Mouse (Mus musculus): ENCODE results near the gene Dnajb6. TPM values are rescaled to one million over a fixed set of nuclear protein-coding genes. Genes with fewer than 3 reads are reported as not detected.

The Dnajb6 gene
- polyA plus RNA-seq, 1 experiment, result 21.7 TPM

GRCm38 (mm10) chr5:29847494-29847893 lies 112.0 kb downstream of the Dnajb6 start:
- TF ChIP-seq POLR2A (IDR thresholded peaks at IDR 0.05; ENCODE audit: low read depth, low read length) (no peak), CTCF (IDR thresholded peaks at IDR 0.05; ENCODE audit: extremely low read depth, insufficient read length, insufficient replicate concordance, low read depth, low read length) (no peak)
- WGBS, result 85% methylated on average over 5 of the region's 5 CpGs
- H3K27me3 ChIP-seq (ENCODE audit: control insufficient read depth, insufficient read depth, low read length), result no peaks in the 10 kb centered on the region; the same call in 1 of the 2 replicates
- H3K36me3 ChIP-seq (ENCODE audit: control insufficient read depth, insufficient read depth, low read length), result no peaks in the 10 kb centered on the region
- no peak overlapping the region for H3K27ac ChIP-seq (ENCODE audit: insufficient read depth, low read depth, low read length)
- H3K4me1 ChIP-seq (ENCODE audit: control insufficient read depth, insufficient read depth, insufficient read length, low read length), result no peaks in the 10 kb centered on the region
- H3K4me3 ChIP-seq (ENCODE audit: low read depth, low read length), result no peak overlapping the region

- Histone ChIP-seq H3K36me3 (ENCODE audit: control insufficient read depth, insufficient read depth, low read length) (no peaks in the 10 kb centered on the region), H3K27me3 (ENCODE audit: control insufficient read depth, insufficient read depth, low read length) (no peaks in the 10 kb centered on the region; the same call in 1 of the 2 replicates)
- 70% methylated on average over 2 of the region's 2 CpGs for WGBS
Measured at GRCm38 (mm10) chr5:29848091-29848490, 112.6 kb downstream of the Dnajb6 start.

DNA sequence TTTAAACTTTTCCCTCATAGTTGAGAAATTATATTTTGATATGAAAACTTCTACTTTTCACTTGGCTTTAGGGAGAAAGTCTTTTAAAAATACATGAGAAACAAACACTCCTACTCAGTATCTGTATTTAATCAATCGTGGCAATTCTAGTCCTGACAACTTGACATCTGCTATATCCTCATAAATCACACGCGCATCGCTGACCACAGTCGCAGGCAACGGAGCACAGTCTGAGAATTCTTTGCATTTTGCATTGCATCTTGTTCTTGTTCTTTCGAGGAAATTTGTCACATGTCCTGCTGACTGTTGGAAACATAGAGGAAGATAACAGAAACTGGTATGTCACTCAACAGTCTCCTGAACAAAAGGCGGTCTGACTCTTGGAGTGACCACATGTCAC lies 116.9 kb downstream of the Dnajb6 start:
- TF ChIP-seq POLR2A (IDR thresholded peaks at IDR 0.05; ENCODE audit: low read depth, low read length) (no peak), CTCF (IDR thresholded peaks at IDR 0.05; ENCODE audit: extremely low read depth, insufficient read length, insufficient replicate concordance, low read depth, low read length) (no peak)
- Histone ChIP-seq H3K4me1 (ENCODE audit: control insufficient read depth, insufficient read depth, insufficient read length, low read length) (no peaks in the 10 kb centered on the region), H3K27ac (ENCODE audit: insufficient read depth, low read depth, low read length) (no peak overlapping the region), H3K27me3 (ENCODE audit: control insufficient read depth, insufficient read depth, low read length) (no peaks in the 10 kb centered on the region; the same call in 1 of the 2 replicates), H3K36me3 (ENCODE audit: control insufficient read depth, insufficient read depth, low read length) (no peaks in the 10 kb centered on the region), H3K4me3 (ENCODE audit: low read depth, low read length) (no peak overlapping the region)
- 60% methylated on average over 8 of the region's 8 CpGs for WGBS

More at GRCm38 (mm10) chr5:29848091-29848490, 112.6 kb downstream of the Dnajb6 start:
- Histone ChIP-seq H3K4me3 (ENCODE audit: low read depth, low read length) (no peak overlapping the region), H3K27ac (ENCODE audit: insufficient read depth, low read depth, low read length) (no peak overlapping the region), H3K4me1 (ENCODE audit: control insufficient read depth, insufficient read depth, insufficient read length, low read length) (no peaks in the 10 kb centered on the region)
- no peak for TF ChIP-seq POLR2A (IDR thresholded peaks at IDR 0.05; ENCODE audit: low read depth, low read length)
- TF ChIP-seq CTCF (IDR thresholded peaks at IDR 0.05; ENCODE audit: extremely low read depth, insufficient read length, insufficient replicate concordance, low read depth, low read length), result no peak

DNA sequence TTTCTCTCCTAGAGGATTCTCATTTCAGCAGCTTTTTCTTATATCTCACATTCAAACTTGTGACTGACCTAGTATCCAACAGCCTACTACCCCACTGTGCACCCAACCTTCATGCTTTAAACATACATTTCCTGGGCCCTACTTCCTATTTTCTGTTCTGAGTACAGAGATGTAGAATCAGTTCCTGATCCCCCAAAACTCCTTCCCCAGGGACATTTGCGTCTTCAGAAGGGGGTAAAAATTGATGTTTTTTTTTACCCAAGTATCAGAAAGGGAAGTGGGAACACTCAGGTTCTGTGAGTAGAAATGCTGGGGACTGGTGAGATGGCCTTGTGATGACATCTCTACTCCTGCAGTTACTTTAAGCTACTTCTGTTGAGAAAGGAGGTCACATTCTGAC lies 117.5 kb downstream of the Dnajb6 start:
- WGBS, result 67% methylated on average over 1 of the region's 1 CpGs
- no peak overlapping the region for H3K27ac ChIP-seq (ENCODE audit: insufficient read depth, low read depth, low read length)
- H3K36me3 ChIP-seq (ENCODE audit: control insufficient read depth, insufficient read depth, low read length), result no peaks in the 10 kb centered on the region
- no peaks in the 10 kb centered on the region; the same call in 1 of the 2 replicates for H3K27me3 ChIP-seq (ENCODE audit: control insufficient read depth, insufficient read depth, low read length)
- no peaks in the 10 kb centered on the region for H3K4me1 ChIP-seq (ENCODE audit: control insufficient read depth, insufficient read depth, insufficient read length, low read length)
- H3K4me3 ChIP-seq (ENCODE audit: low read depth, low read length), result no peak overlapping the region
- TF ChIP-seq POLR2A (IDR thresholded peaks at IDR 0.05; ENCODE audit: low read depth, low read length), result no peak
- TF ChIP-seq CTCF (IDR thresholded peaks at IDR 0.05; ENCODE audit: extremely low read depth, insufficient read length, insufficient replicate concordance, low read depth, low read length), result no peak

DNA sequence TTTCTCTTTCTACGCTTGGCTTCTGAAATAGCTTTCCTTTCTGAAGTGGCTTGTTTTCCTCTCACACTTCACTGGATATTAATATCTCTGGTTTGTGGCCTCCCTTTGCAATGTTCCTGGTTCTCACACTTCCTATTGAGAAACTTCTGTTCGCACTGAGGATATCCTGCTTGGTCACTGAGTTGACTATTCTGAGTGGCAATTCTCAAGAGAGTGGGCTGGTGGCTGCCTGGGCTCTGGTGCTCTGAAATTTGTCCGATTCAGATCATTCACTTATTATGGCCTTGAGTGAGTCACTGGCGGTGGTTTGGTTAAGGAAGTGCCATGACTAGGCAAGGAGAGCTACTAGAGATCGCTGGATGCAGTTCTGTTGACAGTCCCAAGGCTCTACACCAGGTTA lies 118.9 kb downstream of the Dnajb6 start:
- TF ChIP-seq POLR2A (IDR thresholded peaks at IDR 0.05; ENCODE audit: low read depth, low read length) (no peak), CTCF (IDR thresholded peaks at IDR 0.05; ENCODE audit: extremely low read depth, insufficient read length, insufficient replicate concordance, low read depth, low read length) (no peak)
- H3K4me3 ChIP-seq (ENCODE audit: low read depth, low read length), result no peak overlapping the region
- H3K27me3 ChIP-seq (ENCODE audit: control insufficient read depth, insufficient read depth, low read length), result no peaks in the 10 kb centered on the region; the same call in 1 of the 2 replicates
- H3K4me1 ChIP-seq (ENCODE audit: control insufficient read depth, insufficient read depth, insufficient read length, low read length), result no peaks in the 10 kb centered on the region
- H3K36me3 ChIP-seq (ENCODE audit: control insufficient read depth, insufficient read depth, low read length), result no peaks in the 10 kb centered on the region
- 72% methylated on average over 5 of the region's 5 CpGs for WGBS
- H3K27ac ChIP-seq (ENCODE audit: insufficient read depth, low read depth, low read length), result peak overlapping the region; percentile 0; the same call in 1 of the 2 replicates

DNA sequence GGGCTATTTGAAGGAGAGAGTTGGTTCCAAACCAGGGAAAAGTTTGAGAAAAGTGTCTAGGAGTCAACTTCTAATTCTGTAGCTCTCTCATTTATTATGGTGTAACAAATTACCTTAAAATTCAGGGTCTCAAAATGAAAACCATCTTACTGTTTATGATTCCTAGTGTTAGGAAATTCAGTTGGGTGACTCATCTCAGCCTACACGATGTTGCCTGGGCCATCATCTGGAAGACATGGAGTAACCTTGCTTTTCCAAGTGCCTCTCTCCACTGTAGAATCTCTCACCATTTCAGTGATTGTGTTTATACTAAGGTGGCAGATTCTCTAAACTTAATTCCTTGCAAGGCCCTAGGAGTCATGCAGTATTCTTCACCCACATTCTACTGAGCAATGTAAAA lies 119.5 kb downstream of the Dnajb6 start:
- H3K27me3 ChIP-seq (ENCODE audit: control insufficient read depth, insufficient read depth, low read length), result no peaks in the 10 kb centered on the region; the same call in 1 of the 2 replicates
- H3K4me1 ChIP-seq (ENCODE audit: control insufficient read depth, insufficient read depth, insufficient read length, low read length), result no peaks in the 10 kb centered on the region
- H3K27ac ChIP-seq (ENCODE audit: insufficient read depth, low read depth, low read length), result no peak overlapping the region
- TF ChIP-seq CTCF (IDR thresholded peaks at IDR 0.05; ENCODE audit: extremely low read depth, insufficient read length, insufficient replicate concordance, low read depth, low read length) (no peak), POLR2A (IDR thresholded peaks at IDR 0.05; ENCODE audit: low read depth, low read length) (no peak)
- H3K4me3 ChIP-seq (ENCODE audit: low read depth, low read length), result no peak overlapping the region
- H3K36me3 ChIP-seq (ENCODE audit: control insufficient read depth, insufficient read depth, low read length), result no peaks in the 10 kb centered on the region
- 38% methylated on average over 1 of the region's 1 CpGs for WGBS

DNA sequence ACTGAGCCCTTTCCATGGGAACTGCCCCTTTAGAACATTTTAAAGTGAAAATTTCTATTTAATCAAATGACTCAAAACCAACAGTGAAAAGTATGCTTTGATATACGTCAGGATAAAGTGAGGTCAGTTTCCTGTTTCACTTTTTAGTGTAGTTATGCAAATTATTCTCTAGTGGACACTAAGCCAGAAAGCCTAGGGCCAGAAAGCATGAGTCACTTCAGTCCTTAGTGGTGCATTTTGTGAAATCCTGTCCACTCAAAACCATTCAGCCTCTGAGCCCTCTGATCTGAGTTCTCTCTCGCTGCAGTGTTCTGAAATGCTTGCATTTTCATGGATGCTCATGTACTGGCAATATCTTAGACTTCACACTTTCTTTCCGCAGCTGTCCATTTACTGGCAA lies 126.0 kb downstream of the Dnajb6 start:
- TF ChIP-seq CTCF (IDR thresholded peaks at IDR 0.05; ENCODE audit: extremely low read depth, insufficient read length, insufficient replicate concordance, low read depth, low read length) (no peak), POLR2A (IDR thresholded peaks at IDR 0.05; ENCODE audit: low read depth, low read length) (no peak)
- H3K4me1 ChIP-seq (ENCODE audit: control insufficient read depth, insufficient read depth, insufficient read length, low read length), result no peaks in the 10 kb centered on the region
- H3K27ac ChIP-seq (ENCODE audit: insufficient read depth, low read depth, low read length), result no peak overlapping the region
- no peaks in the 10 kb centered on the region for H3K36me3 ChIP-seq (ENCODE audit: control insufficient read depth, insufficient read depth, low read length)
- no peak overlapping the region for H3K4me3 ChIP-seq (ENCODE audit: low read depth, low read length)
- WGBS, result 61% methylated on average over 3 of the region's 3 CpGs
- H3K27me3 ChIP-seq (ENCODE audit: control insufficient read depth, insufficient read depth, low read length), result no peaks in the 10 kb centered on the region
